Mouse (Mus musculus) midbrain, embryonic 16.5 days (tissue): Measurements from ENCODE around the gene Eddm3b. TPM values are rescaled to one million over a fixed set of nuclear protein-coding genes. Genes with fewer than 3 reads are reported as not detected.
"Not testable (repeated sequence)": the region's sequence is repeated elsewhere in the genome, so short reads cannot be mapped to it uniquely, and the experiment has no call there.

ENCODE experiments used
- ATAC-seq: fragments of 200-750 bp; cut with Nextera tagmentation; 2 replicates; pipeline ENCODE4 v1.8.0; 2017; ENCODE audit warnings: moderate TSS enrichment
- H3K27ac ChIP-seq: fragments of 300-500 bp; sonication (generic); 2 replicates; pipeline ENCODE4 v1.5.1; 2014; ENCODE audit warnings: mild to moderate bottlenecking, low read length, mixed read lengths
- H3K27me3 ChIP-seq: fragments of 300-500 bp; sonication (generic); 2 replicates; pipeline ENCODE4 v1.6.1; 2014; ENCODE audit warnings: low read depth, low read length, mixed read lengths; ENCODE audit not compliant: control insufficient read depth, insufficient read depth
- H3K36me3 ChIP-seq: fragments of 300-500 bp; sonication (generic); 2 replicates; pipeline ENCODE4 v1.6.1; 2014; ENCODE audit warnings: mild to moderate bottlenecking, low read length, moderate library complexity, mixed read lengths; ENCODE audit not compliant: control insufficient read depth, insufficient read depth
- H3K4me1 ChIP-seq: fragments of 300-500 bp; sonication (generic); 2 replicates; pipeline ENCODE4 v1.6.1; 2014; ENCODE audit warnings: mild to moderate bottlenecking, low read length, mixed read lengths; ENCODE audit not compliant: control insufficient read depth, insufficient read depth
- H3K4me2 ChIP-seq: fragments of 300-500 bp; sonication (generic); 2 replicates; pipeline ENCODE4 v1.6.1; 2014; ENCODE audit warnings: mild to moderate bottlenecking, low read length, mixed read lengths
- H3K4me3 ChIP-seq: fragments of 300-500 bp; sonication (generic); 2 replicates; pipeline ENCODE4 v1.5.1; 2014; ENCODE audit warnings: low read depth, mild to moderate bottlenecking, low read length, moderate library complexity, mixed read lengths
- H3K9ac ChIP-seq: fragments of 300-500 bp; sonication (generic); 2 replicates; pipeline ENCODE4 v1.6.1; 2014; ENCODE audit warnings: low read depth, low read length, mixed read lengths
- H3K9me3 ChIP-seq: fragments of 300-500 bp; sonication (generic); replicated peaks from 2 replicates; pipeline ENCODE4 v1.6.1; 2014; ENCODE audit warnings: mild to moderate bottlenecking, low read length, mixed read lengths; ENCODE audit not compliant: control insufficient read depth, poor library complexity, severe bottlenecking
- WGBS: fragments of 180-500 bp; shearing (Covaris S2); extraction: QIAGEN DNeasy Blood & Tissue Kit; methylation state at CpG from one replicate; pipeline ENCODE4 v1.1.7; 2014; 5-methylcytosine and 5-hydroxymethylcytosine counted together
- polyA plus RNA-seq: library from polyadenylated mRNA; unstranded; fragments of >200 nt; fragmentation: Nextera tagmentation; extraction: Ambion mirVana; gene quantifications from 2 replicates; pipeline ENCODE4 v1.2.1, GENCODE M21; 2015

Gene Eddm3b
- polyA plus RNA-seq, 1 experiment from 2014 or later = not detected

- ATAC-seq = no peak
- no peak overlapping the region for H3K27ac ChIP-seq
- no peaks in the 10 kb centered on the region for H3K27me3 ChIP-seq
- H3K4me3 ChIP-seq = peak overlapping the region; percentile 59
- no peak overlapping the region for H3K9ac ChIP-seq
- peaks cover 8% of the 10 kb centered on the region; the same call in 1 of the 2 replicates for H3K4me1 ChIP-seq
- peak overlapping the region; percentile 66 for H3K4me2 ChIP-seq
- no peaks in the 10 kb centered on the region for H3K9me3 ChIP-seq
- 47% methylated on average over 8 of the region's 8 CpGs for WGBS
- H3K36me3 ChIP-seq = no peaks in the 10 kb centered on the region
Observed at GRCm38 (mm10) chr14:51092073-51092620, 22.1 kb upstream of the Eddm3b start.

DNA sequence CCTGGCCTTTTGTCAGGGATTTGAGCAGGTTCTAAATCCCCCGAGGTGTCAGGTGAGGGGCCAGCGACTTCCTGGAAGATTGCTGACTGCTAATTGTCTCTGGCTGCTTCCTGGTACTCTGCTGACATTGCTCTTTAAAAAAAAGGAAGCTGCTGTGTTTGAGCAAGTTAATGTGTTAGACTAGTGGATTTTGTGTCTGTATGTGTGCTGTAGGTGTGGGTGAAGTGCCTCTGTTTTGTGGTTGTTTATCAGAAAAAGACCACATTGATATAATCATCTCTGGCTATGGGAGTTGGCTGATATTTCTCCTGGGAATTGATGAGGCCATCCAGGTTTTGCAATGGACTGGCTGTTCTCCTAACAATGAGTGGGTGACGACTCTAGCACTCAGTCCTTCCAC is 20.7 kb upstream of the Eddm3b start:
- Histone ChIP-seq H3K4me2 (peak overlapping the region; percentile 12; the same call in 1 of the 2 replicates), H3K36me3 (no peaks in the 10 kb centered on the region), H3K4me3 (no peak overlapping the region), H3K9ac (no peak overlapping the region), H3K4me1 (peaks cover 6% of the 10 kb centered on the region; the same call in 1 of the 2 replicates), H3K9me3 (no peaks in the 10 kb centered on the region), H3K27me3 (no peaks in the 10 kb centered on the region), H3K27ac (no peak overlapping the region)
- WGBS = 25% methylated on average over 3 of the region's 3 CpGs
- ATAC-seq = no peak

DNA sequence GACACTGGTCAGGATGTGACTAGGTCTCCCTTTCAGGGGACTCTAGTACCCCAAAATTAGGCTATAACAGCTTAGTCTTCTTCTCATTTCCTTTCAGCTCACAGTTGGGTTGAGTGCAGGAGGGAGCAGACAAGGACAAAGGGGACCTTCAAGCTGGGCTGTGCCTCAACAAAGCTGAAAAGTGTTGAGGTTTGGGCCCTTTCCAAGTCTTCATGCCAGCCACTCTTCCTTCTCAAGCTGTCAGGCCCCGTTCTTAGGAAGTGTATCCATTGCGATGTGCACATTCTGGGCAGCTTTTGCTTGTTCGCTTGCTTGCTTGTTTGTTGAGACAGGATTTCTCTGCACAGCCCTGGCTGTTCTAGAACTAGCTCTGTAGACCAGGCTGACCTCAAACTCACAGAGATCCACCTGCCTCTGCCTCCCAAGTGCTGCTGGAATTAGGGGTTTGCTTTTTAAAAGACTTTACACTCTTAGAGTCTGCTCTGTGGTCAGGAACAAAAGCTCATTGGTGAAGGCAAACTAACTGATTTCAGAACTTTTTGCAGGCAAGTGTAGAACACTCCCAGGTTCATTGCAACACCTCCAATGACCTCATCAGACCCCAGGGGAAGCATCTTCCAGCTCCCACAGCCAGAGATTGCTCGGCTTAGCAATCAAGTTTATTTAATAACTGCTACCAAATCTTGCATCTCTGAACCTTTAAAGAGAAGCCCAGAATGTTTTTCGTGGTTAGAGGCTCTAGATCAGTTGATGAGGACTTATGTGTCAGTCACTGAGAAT is 19.9 kb upstream of the Eddm3b start:
- H3K36me3 ChIP-seq = no peaks in the 10 kb centered on the region
- no peak overlapping the region for H3K27ac ChIP-seq
- no peak overlapping the region for H3K9ac ChIP-seq
- H3K27me3 ChIP-seq = no peaks in the 10 kb centered on the region
- H3K4me3 ChIP-seq = no peak overlapping the region
- no peak for ATAC-seq
- WGBS = 87% methylated on average over 5 of the region's 5 CpGs
- no peak overlapping the region for H3K4me2 ChIP-seq
- peaks cover 6% of the 10 kb centered on the region; the same call in 1 of the 2 replicates for H3K4me1 ChIP-seq
- no peaks in the 10 kb centered on the region for H3K9me3 ChIP-seq

- no peaks in the 10 kb centered on the region for H3K36me3 ChIP-seq
- WGBS = 73% methylated on average over 9 of the region's 9 CpGs
- no peaks in the 10 kb centered on the region for H3K27me3 ChIP-seq
- H3K4me3 ChIP-seq = no peak overlapping the region
- ATAC-seq = no peak
- no peak overlapping the region for H3K9ac ChIP-seq
- peaks cover 6% of the 10 kb centered on the region; the same call in 1 of the 2 replicates for H3K4me1 ChIP-seq
- H3K27ac ChIP-seq = no peak overlapping the region
- no peak overlapping the region for H3K4me2 ChIP-seq
- H3K9me3 ChIP-seq = no peaks in the 10 kb centered on the region
Observed at GRCm38 (mm10) chr14:51094921-51095320, 19.3 kb upstream of the Eddm3b start.

GRCm38 (mm10) chr14:51095736-51096524 is 18.3 kb upstream of the Eddm3b start:
- no peak overlapping the region for H3K4me2 ChIP-seq
- peaks cover 6% of the 10 kb centered on the region; the same call in 1 of the 2 replicates for H3K4me1 ChIP-seq
- H3K9me3 ChIP-seq = no peaks in the 10 kb centered on the region
- WGBS = 75% methylated on average over 9 of the region's 9 CpGs
- no peak overlapping the region for H3K4me3 ChIP-seq
- no peak overlapping the region for H3K9ac ChIP-seq
- no peaks in the 10 kb centered on the region for H3K27me3 ChIP-seq
- no peak for ATAC-seq
- H3K27ac ChIP-seq = no peak overlapping the region
- H3K36me3 ChIP-seq = no peaks in the 10 kb centered on the region

DNA sequence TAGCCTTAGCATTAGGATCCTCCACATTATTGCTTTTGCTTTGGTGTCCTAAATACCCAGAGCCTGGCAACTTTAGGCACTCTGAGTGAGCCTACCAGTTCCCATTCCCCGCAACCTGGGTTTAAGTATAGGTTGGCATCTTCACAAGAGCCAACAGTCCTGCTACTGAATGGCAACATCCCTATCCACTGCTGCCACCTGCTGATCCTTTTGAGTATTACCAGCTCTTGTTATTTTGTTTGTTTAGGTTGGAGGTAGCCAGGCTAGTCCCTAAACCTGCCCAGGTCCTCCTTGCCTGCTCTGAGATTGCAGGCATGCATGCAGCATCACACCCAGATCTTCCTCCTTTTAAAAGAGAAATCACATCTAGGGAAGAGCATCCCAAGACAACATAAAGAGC is 15.9 kb upstream of the Eddm3b start:
- 30% methylated on average over 1 of the region's 1 CpGs for WGBS
- not testable (repeated sequence) for H3K4me2 ChIP-seq

DNA sequence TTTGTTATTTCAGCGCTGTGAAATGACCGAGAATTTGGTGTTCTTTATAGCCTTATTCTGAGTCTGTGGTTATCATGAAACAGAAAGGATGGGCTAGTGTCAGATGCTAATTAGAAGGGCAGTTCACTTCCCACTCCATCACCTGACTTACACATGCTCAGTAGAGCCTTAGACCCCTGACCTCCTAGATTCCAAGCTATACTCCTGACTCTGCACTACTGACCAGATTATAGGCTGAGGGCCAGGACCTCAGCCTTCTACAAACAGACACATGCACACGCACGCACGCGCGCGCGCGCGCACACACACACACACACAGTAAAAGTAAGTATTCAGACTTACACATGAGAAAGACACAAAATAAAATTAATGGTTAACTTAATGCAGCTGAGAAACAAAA is 15.3 kb upstream of the Eddm3b start:
- no peaks in the 10 kb centered on the region for H3K9me3 ChIP-seq
- no peaks in the 10 kb centered on the region for H3K36me3 ChIP-seq
- no peak for ATAC-seq
- 96% methylated on average over 11 of the region's 11 CpGs for WGBS
- H3K4me1 ChIP-seq = no peaks in the 10 kb centered on the region
- H3K4me3 ChIP-seq = no peak overlapping the region
- no peak overlapping the region for H3K27ac ChIP-seq
- no peak overlapping the region for H3K9ac ChIP-seq
- no peaks in the 10 kb centered on the region for H3K27me3 ChIP-seq
- H3K4me2 ChIP-seq = no peak overlapping the region

More for the DNA sequence above, 15.9 kb upstream of the Eddm3b start:
- not testable (repeated sequence) for H3K9ac ChIP-seq, H3K27ac ChIP-seq, H3K27me3 ChIP-seq, H3K36me3 ChIP-seq, H3K4me3 ChIP-seq, H3K9me3 ChIP-seq, H3K4me1 ChIP-seq
- peak; percentile 66 for ATAC-seq

- H3K27ac ChIP-seq = no peak overlapping the region
- no peak overlapping the region for H3K4me3 ChIP-seq
- no peak overlapping the region for H3K4me2 ChIP-seq
- no peaks in the 10 kb centered on the region for H3K36me3 ChIP-seq
- no peaks in the 10 kb centered on the region for H3K9me3 ChIP-seq
- H3K9ac ChIP-seq = no peak overlapping the region
- no peak for ATAC-seq
- no peaks in the 10 kb centered on the region for H3K4me1 ChIP-seq
- 78% methylated on average over 9 of the region's 9 CpGs for WGBS
- no peaks in the 10 kb centered on the region for H3K27me3 ChIP-seq
Observed at GRCm38 (mm10) chr14:51101284-51101683, 12.9 kb upstream of the Eddm3b start.

- ATAC-seq = peak; percentile 37; the same call in 1 of the 2 replicates
- WGBS = 60% methylated on average over 3 of the region's 3 CpGs
- H3K4me1 ChIP-seq = no peaks in the 10 kb centered on the region
- no peaks in the 10 kb centered on the region for H3K36me3 ChIP-seq
- H3K9me3 ChIP-seq = no peaks in the 10 kb centered on the region
- no peak overlapping the region for H3K4me3 ChIP-seq
- H3K4me2 ChIP-seq = no peak overlapping the region
- no peak overlapping the region for H3K9ac ChIP-seq
- no peaks in the 10 kb centered on the region for H3K27me3 ChIP-seq
- no peak overlapping the region for H3K27ac ChIP-seq
Observed at GRCm38 (mm10) chr14:51103217-51103616, 11.0 kb upstream of the Eddm3b start.
